19 mouse cellular contexts compared by ENCODE assay signal in genomic region chr12:88458936-88459335, GRCm38 (mm10).
DNase-seq lines count a peak whose midpoint lies in the region; ATAC-seq and TF ChIP-seq lines count a peak whose summit lies in the region.
"Had no signal": no experiment of that assay in that cellular context is flagged by ENCODE, and none has a peak within 500 bp of the region (broad histone marks: within the 10 kb centered on the region; RNA-seq: fewer than 3 reads in every experiment).

No protein-coding gene starts in this region.

- no peak overlapping the region for H3K4me2 ChIP-seq in heart, embryonic 11.5 days

- no peaks in the 10 kb centered on the region for H3K79me2 ChIP-seq in heart, adult 2 months (replicated peaks; ENCODE audit: control insufficient read depth, insufficient read depth, low read length)

- H3K9me3 ChIP-seq in heart, embryonic 11.5 days (replicated peaks; ENCODE audit: control insufficient read depth, low read length), result no peaks in the 10 kb centered on the region
- H3K9me3 ChIP-seq in heart, embryonic 10.5 days, result no peaks in the 10 kb centered on the region
- H3K9me3 ChIP-seq: G1E had no signal

- peak; percentile 78 for DNase-seq in heart, adult 11 months
- peak; percentile 67 for DNase-seq in heart, embryonic 10.5 days (ENCODE audit: low spot score)
- no peak for DNase-seq in heart, adult 2 months
- DNase-seq: adrenal gland, adult 2 months; adrenal gland, adult 8-10 months; adrenal gland, postnatal 10 days; adrenal gland, postnatal 14 days; adrenal gland, postnatal 25 days; adrenal gland, postnatal 36 days; B cell, adult 2 months; cerebellum, adult 11 months; cerebellum, adult 11-12 months; cerebellum, adult 18-20 months had no signal

- H3K4me1 ChIP-seq in heart, embryonic 11.5 days (ENCODE audit: control insufficient read depth, insufficient read depth, low read length), result peaks cover 5% of the 10 kb centered on the region; the same call in 1 of the 2 replicates
- peaks cover 6% of the 10 kb centered on the region for H3K4me1 ChIP-seq in heart, embryonic 10.5 days
- H3K4me1 ChIP-seq in heart, adult 2 months (ENCODE audit: control insufficient read depth, insufficient read depth, low read length), result no peaks in the 10 kb centered on the region

- H3K27ac ChIP-seq in heart, embryonic 11.5 days (ENCODE audit: low read depth, low read length), result no peak overlapping the region
- no peak overlapping the region for H3K27ac ChIP-seq in heart, embryonic 10.5 days
- H3K27ac ChIP-seq in heart, adult 2 months, result no peak overlapping the region

- intact Hi-C loops in heart, adult 2 months (cut with DNase I), result no loop called here

- TF ChIP-seq CTCF in heart, adult 2 months (IDR thresholded peaks at IDR 0.05), result no peak

- no peak overlapping the region for H3K9ac ChIP-seq in heart, embryonic 11.5 days (ENCODE audit: low read depth, low read length)
- H3K9ac ChIP-seq in heart, adult 2 months (ENCODE audit: low read depth, low read length), result no peak overlapping the region

- TF ChIP-seq POLR2A in heart, adult 2 months (IDR thresholded peaks at IDR 0.05; ENCODE audit: insufficient read depth, low read depth, low read length), result no peak

- no peak overlapping the region for H3K4me3 ChIP-seq in heart, embryonic 11.5 days (ENCODE audit: low read depth, low read length)
- H3K4me3 ChIP-seq in heart, embryonic 10.5 days, result no peak overlapping the region
- no peak overlapping the region for H3K4me3 ChIP-seq in heart, adult 2 months

- no peak for ATAC-seq in heart, embryonic 11.5 days (replicated peaks; ENCODE audit: insufficient number of reproducible peaks, low FRiP score, low TSS enrichment)
- ATAC-seq: activated CD4-positive, CD25-positive, alpha-beta regulatory T cell, adult 4 months; CD4-positive, CD25-positive, alpha-beta regulatory T cell, adult 4 months; Patski had no signal

- no peaks in the 10 kb centered on the region for H3K27me3 ChIP-seq in heart, embryonic 11.5 days (ENCODE audit: control insufficient read depth, insufficient read depth, low read length)
- no peaks in the 10 kb centered on the region for H3K27me3 ChIP-seq in heart, embryonic 10.5 days (ENCODE audit: insufficient read depth, poor library complexity, severe bottlenecking)
- H3K27me3 ChIP-seq in heart, adult 2 months (ENCODE audit: control insufficient read depth, insufficient read depth, low read length), result no peaks in the 10 kb centered on the region
- H3K27me3 ChIP-seq: CH12.LX, Patski had no signal

- WGBS in heart, embryonic 11.5 days (ENCODE audit: insufficient replicate concordance), result 87% methylated on average over 12 of the region's 12 CpGs
- WGBS in heart, embryonic 10.5 days, result 92% methylated on average over 12 of the region's 12 CpGs
- 91% methylated on average over 12 of the region's 12 CpGs for WGBS in heart, adult 2 months

- H3K36me3 ChIP-seq in heart, embryonic 11.5 days (ENCODE audit: control insufficient read depth, insufficient read depth, low read length), result no peaks in the 10 kb centered on the region
- peaks cover 12% of the 10 kb centered on the region for H3K36me3 ChIP-seq in heart, embryonic 10.5 days
- no peaks in the 10 kb centered on the region for H3K36me3 ChIP-seq in heart, adult 2 months (ENCODE audit: control insufficient read depth, insufficient read depth, low read length)

- TF ChIP-seq EP300 in heart, adult 2 months (IDR thresholded peaks at IDR 0.05; ENCODE audit: insufficient read depth, low read depth, low read length), result no peak

Comparison
In these comparisons a context has a peak if more than half of its experiments do, and no peak if none do; other contexts are left out.
1. DNase-seq: peak in heart, adult 11 months (single experiment) and heart, embryonic 10.5 days (single experiment); none in heart, adult 2 months (0 of 2).